Mouse (Mus musculus) liver, embryonic 14.5 days (tissue): ENCODE data around the gene Igsf21. TPM values are rescaled to one million over a fixed set of nuclear protein-coding genes. Genes with fewer than 3 reads are reported as not detected.

ENCODE experiments used
- ATAC-seq: fragments of 200-750 bp; cut with Nextera tagmentation; 2 replicates; pipeline ENCODE4 v1.8.0; 2017; ENCODE audit warnings: moderate number of reproducible peaks, mild to moderate bottlenecking, moderate library complexity; ENCODE audit not compliant: insufficient read depth
- DNase-seq, 3 experiments: peaks; one replicate each; pipeline ENCODE4 v3.0.0-alpha.2; 2012 to 2013; ENCODE audit warnings: low read depth in 3 of 3, low spot score in 3 of 3
- H3K27ac ChIP-seq: fragments of 300-500 bp; sonication (generic); 2 replicates; pipeline ENCODE4 v1.5.1; 2014; ENCODE audit warnings: moderate library complexity, mild to moderate bottlenecking, control low read depth, inconsistent platforms
- H3K27me3 ChIP-seq: fragments of 300-500 bp; sonication (generic); 2 replicates; pipeline ENCODE4 v1.6.1; 2014; ENCODE audit warnings: mild to moderate bottlenecking, low read length, moderate library complexity; ENCODE audit not compliant: control insufficient read depth, insufficient read depth
- H3K36me3 ChIP-seq: fragments of 300-500 bp; sonication (generic); replicated peaks from 2 replicates; pipeline ENCODE4 v1.6.1; 2014; ENCODE audit warnings: low read depth; ENCODE audit not compliant: control insufficient read depth, insufficient read depth
- H3K4me1 ChIP-seq, 2 experiments: fragments of 200-500 bp in 1 of 2; fragments of 300-500 bp in 1 of 2; sonication (generic) in 1 of 2; replicated peaks; 2 replicates each; pipeline ENCODE4 v1.6.1; 2012 to 2014; ENCODE audit warnings: antibody characterized with exemption in 1 of 2, inconsistent platforms in 1 of 2, low read length in 1 of 2; ENCODE audit not compliant: control insufficient read depth in 2 of 2, insufficient read depth in 2 of 2
- H3K4me2 ChIP-seq: fragments of 300-500 bp; sonication (generic); 2 replicates; pipeline ENCODE4 v1.6.1; 2014; ENCODE audit warnings: low read depth, mild to moderate bottlenecking, control low read depth, moderate library complexity
- H3K4me3 ChIP-seq, 2 experiments: fragments of 200-500 bp in 1 of 2; fragments of 300-500 bp in 1 of 2; sonication (generic) in 1 of 2; 2 replicates each; pipeline ENCODE4 v1.5.1; 2012 to 2014; ENCODE audit warnings: low read depth in 2 of 2, low read length in 2 of 2, mild to moderate bottlenecking in 2 of 2, control low read depth in 1 of 2, inconsistent platforms in 1 of 2, moderate library complexity in 1 of 2; ENCODE audit not compliant: insufficient read depth in 1 of 2
- H3K9ac ChIP-seq: fragments of 300-500 bp; sonication (generic); replicated peaks from 2 replicates; pipeline ENCODE4 v1.6.1; 2014; ENCODE audit warnings: mild to moderate bottlenecking, control low read depth, moderate library complexity
- H3K9me3 ChIP-seq: fragments of 300-500 bp; sonication (generic); 2 replicates; pipeline ENCODE4 v1.6.1; 2016; ENCODE audit warnings: low read length, mixed read lengths; ENCODE audit not compliant: control insufficient read depth
- CTCF ChIP-seq: IDR thresholded peaks from 2 replicates; pipeline ENCODE4 v1.5.1; 2016; ENCODE audit warnings: antibody characterized with exemption, low read depth, control low read depth
- EP300 ChIP-seq: IDR thresholded peaks from 2 replicates; pipeline ENCODE4 v1.6.1; 2016; ENCODE audit warnings: antibody characterized with exemption, low read depth
- WGBS: fragments of 180-500 bp; shearing (Covaris S2); extraction: QIAGEN DNeasy Blood & Tissue Kit; methylation state at CpG from one replicate; pipeline ENCODE4 v1.1.7; 2014; ENCODE audit not compliant: insufficient replicate concordance; 5-methylcytosine and 5-hydroxymethylcytosine counted together
- polyA plus RNA-seq, 2 experiments: library from polyadenylated mRNA; depleted of rRNA in 1 of 2; stranded (reverse) in 1 of 2; unstranded in 1 of 2; fragments of >200 nt; fragmentation: Nextera tagmentation in 1 of 2; extraction: Ambion mirVana in 1 of 2; gene quantifications; 2 replicates each; pipeline versions ENCODE4 v1.2.1 to v1.2.3; 2012 to 2014

Igsf21 gene
- polyA plus RNA-seq, 2 experiments = 0.18 TPM; not detected in 1

GRCm38 (mm10) chr4:140196717-140197116, 49.9 kb downstream of the Igsf21 start:
- Histone ChIP-seq H3K4me1 (no peaks in the 10 kb centered on the region), H3K9ac (no peak overlapping the region), H3K4me2 (no peak overlapping the region), H3K36me3 (no peaks in the 10 kb centered on the region), H3K27me3 (no peaks in the 10 kb centered on the region), H3K4me3 (no peak overlapping the region), H3K9me3 (no peaks in the 10 kb centered on the region), H3K27ac (no peak overlapping the region)
- TF ChIP-seq CTCF (no peak), EP300 (no peak)
- DNase-seq = no peak
- 67% methylated on average over 9 of the region's 9 CpGs for WGBS
- no peak for ATAC-seq

- ATAC-seq = no peak
- no peaks in the 10 kb centered on the region for H3K27me3 ChIP-seq
- H3K4me2 ChIP-seq = no peak overlapping the region
- no peak overlapping the region for H3K4me3 ChIP-seq
- no peak overlapping the region for H3K27ac ChIP-seq
- no peaks in the 10 kb centered on the region for H3K9me3 ChIP-seq
- no peak overlapping the region for H3K9ac ChIP-seq
- WGBS = 64% methylated on average over 18 of the region's 18 CpGs
- H3K4me1 ChIP-seq = peaks cover 0 to 15% of the 10 kb centered on the region in 2 experiments; a peak in 2 of 4 replicates
- DNase-seq = no peak
- TF ChIP-seq CTCF = no peak
- no peak for TF ChIP-seq EP300
- no peaks in the 10 kb centered on the region for H3K36me3 ChIP-seq
Observed at GRCm38 (mm10) chr4:140192276-140193002, 54.1 kb downstream of the Igsf21 start.

GRCm38 (mm10) chr4:140189601-140190000, 57.0 kb downstream of the Igsf21 start:
- no peaks in the 10 kb centered on the region for H3K9me3 ChIP-seq
- no peak for DNase-seq
- H3K9ac ChIP-seq = no peak overlapping the region
- TF ChIP-seq EP300 = no peak
- no peak for TF ChIP-seq CTCF
- ATAC-seq = no peak
- no peak overlapping the region for H3K4me2 ChIP-seq
- peaks cover 0 to 19% of the 10 kb centered on the region in 2 experiments; a peak in 2 of 4 replicates for H3K4me1 ChIP-seq
- WGBS = 77% methylated on average over 9 of the region's 9 CpGs
- no peak overlapping the region for H3K27ac ChIP-seq
- no peak overlapping the region for H3K4me3 ChIP-seq
- no peaks in the 10 kb centered on the region for H3K36me3 ChIP-seq
- no peaks in the 10 kb centered on the region for H3K27me3 ChIP-seq

GRCm38 (mm10) chr4:140188626-140189025, 58.0 kb downstream of the Igsf21 start:
- 31% methylated on average over 7 of the region's 7 CpGs for WGBS
- peaks cover 0 to 19% of the 10 kb centered on the region in 2 experiments; a peak in 2 of 4 replicates for H3K4me1 ChIP-seq
- no peak overlapping the region for H3K4me3 ChIP-seq
- no peak overlapping the region for H3K27ac ChIP-seq
- no peaks in the 10 kb centered on the region for H3K36me3 ChIP-seq
- peak; percentile 6 to 22 (median 13) for DNase-seq
- TF ChIP-seq EP300 (no peak), CTCF (no peak)
- ATAC-seq = peak; percentile 77
- no peak overlapping the region for H3K4me2 ChIP-seq
- no peak overlapping the region for H3K9ac ChIP-seq
- no peaks in the 10 kb centered on the region for H3K9me3 ChIP-seq
- H3K27me3 ChIP-seq = no peaks in the 10 kb centered on the region

- DNase-seq = no peak
Observed at GRCm38 (mm10) chr4:140187404-140188145, 59.0 kb downstream of the Igsf21 start.

More at GRCm38 (mm10) chr4:140187404-140188145, 59.0 kb downstream of the Igsf21 start:
- H3K9ac ChIP-seq = no peak overlapping the region
- peaks cover 0 to 19% of the 10 kb centered on the region in 2 experiments; a peak in 2 of 4 replicates for H3K4me1 ChIP-seq
- H3K4me2 ChIP-seq = 0 out of 2 replicates have a peak overlapping the region, but pooled peaks have one; percentile 4
- no peak overlapping the region for H3K4me3 ChIP-seq
- H3K36me3 ChIP-seq = no peaks in the 10 kb centered on the region
- ATAC-seq = no peak
- no peaks in the 10 kb centered on the region for H3K9me3 ChIP-seq
- H3K27me3 ChIP-seq = no peaks in the 10 kb centered on the region
- H3K27ac ChIP-seq = no peak overlapping the region
- WGBS = 56% methylated on average over 8 of the region's 8 CpGs
- TF ChIP-seq EP300 (no peak), CTCF (no peak)
